Mouse (Mus musculus) forebrain, embryonic 10.5 days (tissue): ENCODE data around the gene Krtap10-10. TPM values are rescaled to one million over a fixed set of nuclear protein-coding genes. Genes with fewer than 3 reads are reported as not detected.

Source experiments
- DNase-seq: peaks from one replicate; pipeline ENCODE4 v3.0.0-alpha.2; 2017; ENCODE audit warnings: low spot score; ENCODE audit errors: extremely low spot score
- H3K27ac ChIP-seq: fragments of 300-500 bp; sonication (generic); 2 replicates; pipeline ENCODE4 v1.5.1; 2016; ENCODE audit warnings: mild to moderate bottlenecking
- H3K27me3 ChIP-seq: fragments of 300-500 bp; sonication (generic); 2 replicates; pipeline ENCODE4 v1.6.1; 2016; ENCODE audit warnings: mild to moderate bottlenecking; ENCODE audit not compliant: poor library complexity, severe bottlenecking
- H3K36me3 ChIP-seq: fragments of 300-500 bp; sonication (generic); replicated peaks from 2 replicates; pipeline ENCODE4 v1.6.1; 2016; ENCODE audit warnings: mild to moderate bottlenecking, moderate library complexity
- H3K4me1 ChIP-seq: fragments of 300-500 bp; sonication (generic); 2 replicates; pipeline ENCODE4 v1.6.1; 2016
- H3K4me3 ChIP-seq: fragments of 300-500 bp; sonication (generic); 2 replicates; pipeline ENCODE4 v1.5.1; 2016; ENCODE audit warnings: mild to moderate bottlenecking, moderate library complexity
- H3K9me3 ChIP-seq: fragments of 300-500 bp; sonication (generic); 2 replicates; pipeline ENCODE4 v1.6.1; 2016; ENCODE audit warnings: mild to moderate bottlenecking, moderate library complexity
- WGBS: fragments of 180-500 bp; shearing (Covaris S2); methylation state at CpG from one replicate; pipeline ENCODE4 v1.1.7; 2016; 5-methylcytosine and 5-hydroxymethylcytosine counted together
- polyA plus RNA-seq: library from polyadenylated mRNA; unstranded; fragments of >200 nt; fragmentation: Nextera tagmentation; extraction: Ambion mirVana; gene quantifications from 2 replicates; pipeline ENCODE4 v1.2.1, GENCODE M21; 2016

Krtap10-10 gene
- polyA plus RNA-seq, 1 experiment from 2014 or later = not detected

DNA sequence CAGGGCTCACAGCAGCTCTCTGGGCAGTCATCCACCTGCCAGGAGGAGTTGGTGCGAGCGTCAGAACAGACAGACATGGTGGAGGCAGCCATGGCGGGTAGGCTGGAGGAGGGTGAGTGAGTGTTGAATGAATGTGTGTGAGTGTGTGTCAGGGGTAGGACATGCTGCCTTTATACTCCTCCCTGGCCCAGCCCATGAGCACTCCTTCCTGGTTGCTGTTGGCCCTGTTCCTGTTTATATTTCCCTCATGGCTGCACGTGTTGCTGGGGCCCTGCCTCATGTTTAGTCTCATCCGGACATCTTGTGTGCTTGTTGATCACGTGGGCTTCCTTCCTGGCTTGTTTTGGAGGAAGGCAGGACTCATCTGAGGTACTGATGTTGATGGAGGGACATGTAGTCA is 8.8 kb upstream of the Krtap10-10 start, which contains the start of gene Krtap10-4:
Krtap10-4 (minus strand) TSS at position 145 of the 400 bp plus-strand sequence.
- H3K27me3 ChIP-seq = no peaks in the 10 kb centered on the region
- H3K36me3 ChIP-seq = no peaks in the 10 kb centered on the region
- 76% methylated on average over 6 of the region's 6 CpGs for WGBS
- H3K4me1 ChIP-seq = no peaks in the 10 kb centered on the region
- DNase-seq = no peak
- peaks cover 8% of the 10 kb centered on the region; the same call in 1 of the 2 replicates for H3K9me3 ChIP-seq
- H3K4me3 ChIP-seq = no peak within 1 kb of the TSS
- no peak within 1 kb of the TSS for H3K27ac ChIP-seq

DNA sequence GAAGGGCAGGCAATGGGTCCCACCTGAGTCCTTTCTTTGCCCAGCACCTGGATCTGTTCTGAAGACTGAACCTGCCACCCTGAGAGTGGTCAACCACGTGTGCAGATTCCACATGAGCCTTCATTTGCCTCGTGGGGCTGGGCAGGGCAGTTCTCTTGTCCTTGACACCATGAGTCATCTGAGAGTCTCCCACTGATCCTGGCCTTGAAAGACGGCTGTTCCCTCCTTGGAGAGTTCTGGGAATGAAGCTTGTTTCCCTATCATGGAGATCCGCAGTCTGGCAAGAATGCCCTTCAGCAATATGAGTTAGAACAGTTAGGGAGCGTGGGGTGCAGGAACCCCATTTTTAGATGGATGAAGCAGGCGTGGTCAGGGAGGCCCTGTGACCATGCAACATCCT is 3.3 kb downstream of the Krtap10-10 start:
- Histone ChIP-seq H3K9me3 (peaks cover 12% of the 10 kb centered on the region; the same call in 1 of the 2 replicates), H3K27me3 (no peaks in the 10 kb centered on the region), H3K27ac (no peak overlapping the region), H3K4me3 (no peak overlapping the region), H3K36me3 (no peaks in the 10 kb centered on the region), H3K4me1 (no peaks in the 10 kb centered on the region)
- no peak for DNase-seq
- 81% methylated on average over 6 of the region's 6 CpGs for WGBS

- DNase-seq = no peak
- no peaks in the 10 kb centered on the region for H3K36me3 ChIP-seq
- 76% methylated on average over 3 of the region's 3 CpGs for whole genome bisulfite sequencing
- no peak within 1 kb of the TSS for H3K4me3 ChIP-seq
- H3K27me3 ChIP-seq = no peaks in the 10 kb centered on the region
- peaks cover 22% of the 10 kb centered on the region; the same call in 1 of the 2 replicates for H3K9me3 ChIP-seq
- 0 out of 2 replicates have a peak within 1 kb of the TSS, but pooled peaks have one; percentile 15 for H3K27ac ChIP-seq
- no peaks in the 10 kb centered on the region for H3K4me1 ChIP-seq
Observed at GRCm38 (mm10) chr10:77846503-77846902, 10.8 kb downstream of the Krtap10-10 start, which contains the start of gene Gm36176. Gene Gm36176 (plus strand): TSS chr10:77846803.

DNA sequence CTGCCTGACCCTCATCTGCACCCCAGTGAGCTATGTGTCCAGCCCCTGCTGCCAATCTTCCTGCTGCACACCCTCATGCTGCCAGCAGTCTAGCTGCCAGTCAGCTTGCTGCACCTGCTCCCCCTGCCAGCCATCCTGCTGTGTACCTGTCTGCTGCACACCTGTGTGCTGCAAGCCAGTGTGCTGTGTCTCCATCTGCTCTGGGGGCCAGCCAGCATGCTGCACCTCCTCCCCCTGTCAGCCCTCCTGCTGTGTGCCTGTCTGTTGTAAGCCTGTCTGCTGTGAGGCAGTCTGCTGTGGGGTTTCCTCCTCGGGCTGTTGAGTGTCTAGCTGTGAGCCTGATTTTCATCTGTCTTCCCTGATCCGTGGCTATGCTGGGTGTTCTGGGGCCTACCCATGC is 11.2 kb downstream of the Krtap10-10 start:
- 23% methylated on average over 2 of the region's 2 CpGs for WGBS
- Histone ChIP-seq H3K36me3 (no peaks in the 10 kb centered on the region), H3K4me1 (no peaks in the 10 kb centered on the region), H3K27ac (0 out of 2 replicates have a peak overlapping the region, but pooled peaks have one; percentile 15), H3K27me3 (no peaks in the 10 kb centered on the region), H3K4me3 (no peak overlapping the region), H3K9me3 (peaks cover 22% of the 10 kb centered on the region; the same call in 1 of the 2 replicates)
- no peak for DNase-seq

DNA sequence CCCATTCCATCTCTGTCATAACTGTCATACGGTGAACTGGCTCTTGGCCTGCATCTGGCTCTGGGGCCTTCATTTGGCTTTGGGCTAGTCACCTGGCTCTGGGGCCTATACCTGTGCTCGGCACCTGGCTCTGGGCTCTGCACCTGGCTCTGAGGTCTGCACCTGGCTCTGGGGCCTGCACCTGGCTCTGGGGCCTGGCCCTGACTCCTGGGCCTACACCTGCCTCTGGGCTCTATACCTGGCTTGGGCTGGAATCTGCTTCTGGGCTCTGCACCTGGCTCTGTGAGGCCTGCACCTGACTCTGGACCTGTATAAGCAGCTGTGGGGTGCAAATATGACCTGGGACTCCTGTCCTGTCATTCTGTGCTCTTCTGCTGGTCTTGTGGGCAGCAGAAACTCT is 11.8 kb downstream of the Krtap10-10 start:
- Histone ChIP-seq H3K9me3 (peaks cover 22% of the 10 kb centered on the region; the same call in 1 of the 2 replicates), H3K36me3 (no peaks in the 10 kb centered on the region), H3K27ac (0 out of 2 replicates have a peak overlapping the region, but pooled peaks have one; percentile 15), H3K4me3 (no peak overlapping the region), H3K27me3 (no peaks in the 10 kb centered on the region), H3K4me1 (no peaks in the 10 kb centered on the region)
- WGBS = 81% methylated on average over 2 of the region's 2 CpGs
- DNase-seq = no peak

GRCm38 (mm10) chr10:77852559-77852958 is 16.8 kb downstream of the Krtap10-10 start, which contains the start of gene Gm10318:
Gene Gm10318 (plus strand): TSS chr10:77852859.
- Histone ChIP-seq H3K4me3 (no peak within 1 kb of the TSS), H3K9me3 (peaks cover 5% of the 10 kb centered on the region; the same call in 1 of the 2 replicates), H3K36me3 (no peaks in the 10 kb centered on the region), H3K27ac (0 out of 2 replicates have a peak within 1 kb of the TSS, but pooled peaks have one; percentile 40), H3K4me1 (peaks cover 12% of the 10 kb centered on the region), H3K27me3 (no peaks in the 10 kb centered on the region)
- DNase-seq = no peak
- 70% methylated on average over 9 of the region's 9 CpGs for WGBS

DNA sequence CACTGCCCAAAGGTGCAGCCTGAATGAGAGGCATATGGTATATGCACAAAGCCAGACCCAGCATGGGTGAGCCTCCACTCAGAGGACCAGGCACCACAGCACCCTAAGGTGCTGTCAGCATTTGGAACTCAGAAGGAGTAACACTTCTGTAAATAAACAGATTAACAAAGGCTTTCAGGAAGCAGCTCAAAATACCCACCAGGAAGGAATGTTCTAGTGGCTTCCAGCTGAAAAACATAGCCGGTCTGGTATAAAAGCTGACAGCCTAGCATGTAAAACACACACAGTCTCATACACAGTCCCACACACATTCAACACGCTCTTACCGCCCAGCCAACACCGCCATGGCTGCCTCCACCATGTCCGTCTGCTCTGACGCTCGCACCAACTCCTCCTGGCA is 25.9 kb downstream of the Krtap10-10 start, which contains the start of gene Gm3285:
Gm3285 (plus strand) TSS at position 301 of the 400 bp plus-strand sequence.
- no peaks in the 10 kb centered on the region for H3K9me3 ChIP-seq
- DNase-seq = no peak
- WGBS = 55% methylated on average over 7 of the region's 7 CpGs
- peaks cover 20% of the 10 kb centered on the region for H3K4me1 ChIP-seq
- no peaks in the 10 kb centered on the region for H3K27me3 ChIP-seq
- H3K27ac ChIP-seq = no peak within 1 kb of the TSS
- H3K36me3 ChIP-seq = no peaks in the 10 kb centered on the region
- H3K4me3 ChIP-seq = no peak within 1 kb of the TSS

DNA sequence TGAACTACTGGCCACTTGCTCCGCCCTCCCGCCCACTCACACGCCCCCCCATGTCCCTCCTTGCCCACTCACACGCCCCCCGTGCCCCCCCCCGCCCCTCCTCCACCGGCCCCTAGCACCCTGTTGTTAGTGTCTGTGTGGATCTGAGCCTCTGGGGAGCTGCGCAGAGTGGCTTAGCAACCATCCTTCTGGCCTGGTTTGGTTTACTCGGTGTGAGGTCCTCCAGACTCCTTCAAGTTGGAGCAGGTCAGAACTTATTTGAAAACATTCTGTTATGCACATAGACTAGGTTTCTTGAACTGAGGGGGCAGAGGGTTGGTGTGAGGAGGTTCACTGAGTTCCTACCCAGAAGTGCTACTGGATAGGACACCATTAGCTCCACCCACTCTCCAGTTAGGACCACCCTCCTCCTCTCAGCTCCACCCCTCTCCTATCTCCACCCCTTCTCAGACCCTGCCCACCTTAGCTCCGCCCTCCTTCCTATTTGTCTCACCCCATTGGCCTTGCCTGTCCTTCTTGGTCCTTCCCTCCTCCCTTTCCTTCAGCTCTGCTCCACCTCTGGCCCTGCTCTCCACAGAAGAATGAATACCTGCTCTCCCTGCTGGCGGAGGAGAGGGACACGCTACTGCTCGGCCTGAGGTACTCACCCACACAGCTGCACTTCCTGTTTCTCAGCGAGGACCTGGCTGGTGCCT is 28.5 kb downstream of the Krtap10-10 start:
- Histone ChIP-seq H3K9me3 (no peaks in the 10 kb centered on the region), H3K36me3 (no peaks in the 10 kb centered on the region), H3K27me3 (no peaks in the 10 kb centered on the region), H3K4me1 (peaks cover 20% of the 10 kb centered on the region), H3K4me3 (peak overlapping the region; percentile 46), H3K27ac (peak overlapping the region; percentile 70)
- peak; percentile 57 for DNase-seq
- 45% methylated on average over 14 of the region's 14 CpGs for WGBS

DNA sequence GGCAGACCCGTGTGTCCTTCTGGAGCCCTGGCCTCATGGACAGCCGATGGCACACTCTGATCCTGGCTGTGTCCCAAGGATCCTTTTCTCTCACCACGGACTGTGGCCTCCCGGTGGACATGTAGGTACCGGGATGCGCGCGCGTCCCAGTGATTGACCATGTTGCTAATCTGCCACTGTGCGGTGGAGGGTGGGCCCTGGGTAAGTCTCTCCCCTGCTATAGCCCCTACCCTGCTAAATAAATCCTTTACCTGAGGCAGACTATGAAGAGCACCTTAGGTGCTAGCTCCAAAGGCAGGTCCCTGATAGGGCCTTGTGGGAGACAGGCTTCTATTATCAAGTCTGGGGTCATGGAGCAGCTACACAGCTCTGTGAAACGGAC is 29.0 kb downstream of the Krtap10-10 start:
- H3K9me3 ChIP-seq = no peaks in the 10 kb centered on the region
- DNase-seq = no peak
- H3K36me3 ChIP-seq = no peaks in the 10 kb centered on the region
- H3K4me1 ChIP-seq = peaks cover 20% of the 10 kb centered on the region
- H3K27me3 ChIP-seq = no peaks in the 10 kb centered on the region
- WGBS = 37% methylated on average over 11 of the region's 11 CpGs
- H3K27ac ChIP-seq = peak overlapping the region; percentile 70
- H3K4me3 ChIP-seq = peak overlapping the region; percentile 46

DNA sequence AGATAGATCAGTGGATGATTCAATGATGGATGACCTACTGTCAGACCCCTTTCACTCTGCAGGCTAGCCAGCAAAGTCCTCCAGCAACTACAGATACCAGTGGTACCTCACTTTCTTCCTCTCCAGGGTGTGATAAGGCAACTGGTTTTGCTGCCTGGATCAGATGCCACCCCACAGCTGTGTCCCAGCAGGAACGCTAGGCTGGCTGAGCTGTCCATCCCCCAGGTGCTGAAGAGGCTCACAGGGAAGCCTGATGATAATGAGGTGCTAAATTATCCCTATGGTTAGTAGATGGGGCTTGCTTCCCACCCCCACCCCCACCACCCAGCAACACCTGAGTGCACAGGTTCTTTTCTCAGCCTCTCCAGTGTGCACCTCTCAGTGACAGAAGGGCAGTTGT is 31.8 kb downstream of the Krtap10-10 start:
- H3K27ac ChIP-seq = no peak overlapping the region

DNA sequence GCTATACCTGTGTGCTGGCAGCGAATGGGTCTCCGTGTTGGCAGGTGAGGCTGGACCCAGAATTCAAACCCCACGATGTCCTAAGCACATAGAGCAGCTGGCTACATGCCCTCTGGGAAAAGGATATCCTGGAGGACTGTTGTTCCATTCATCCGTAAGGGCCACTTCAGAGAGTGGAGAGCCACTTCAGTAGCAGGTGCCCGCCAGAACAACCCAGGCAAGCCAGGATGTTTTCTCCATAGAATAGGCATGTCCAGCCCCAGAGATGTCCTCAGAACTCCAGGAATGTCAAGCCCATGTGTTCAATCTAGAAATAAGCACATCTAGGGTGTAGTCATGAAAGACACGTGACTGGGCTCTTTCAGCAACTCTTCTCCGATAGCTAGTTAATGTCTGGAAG is 33.9 kb downstream of the Krtap10-10 start:
- no peaks in the 10 kb centered on the region for H3K36me3 ChIP-seq
- no peak for DNase-seq
- H3K4me1 ChIP-seq = peaks cover 8% of the 10 kb centered on the region
- no peaks in the 10 kb centered on the region for H3K9me3 ChIP-seq
- H3K27me3 ChIP-seq = no peaks in the 10 kb centered on the region
- 89% methylated on average over 7 of the region's 7 CpGs for WGBS
- H3K4me3 ChIP-seq = no peak overlapping the region
- H3K27ac ChIP-seq = no peak overlapping the region

More for the DNA sequence above, 31.8 kb downstream of the Krtap10-10 start:
- DNase-seq = no peak
- H3K36me3 ChIP-seq = no peaks in the 10 kb centered on the region
- peaks cover 20% of the 10 kb centered on the region for H3K4me1 ChIP-seq
- WGBS = 50% methylated on average over 1 of the region's 1 CpGs
- no peaks in the 10 kb centered on the region for H3K9me3 ChIP-seq
- H3K27me3 ChIP-seq = no peaks in the 10 kb centered on the region
- no peak overlapping the region for H3K4me3 ChIP-seq

- H3K27ac ChIP-seq = no peak overlapping the region
- WGBS = 64% methylated on average over 6 of the region's 6 CpGs
- DNase-seq = no peak
- peaks cover 5% of the 10 kb centered on the region; the same call in 1 of the 2 replicates for H3K4me1 ChIP-seq
- no peaks in the 10 kb centered on the region for H3K27me3 ChIP-seq
- H3K9me3 ChIP-seq = no peaks in the 10 kb centered on the region
- H3K4me3 ChIP-seq = no peak overlapping the region
- H3K36me3 ChIP-seq = no peaks in the 10 kb centered on the region
Observed at GRCm38 (mm10) chr10:77878985-77879384, 43.2 kb downstream of the Krtap10-10 start.

DNA sequence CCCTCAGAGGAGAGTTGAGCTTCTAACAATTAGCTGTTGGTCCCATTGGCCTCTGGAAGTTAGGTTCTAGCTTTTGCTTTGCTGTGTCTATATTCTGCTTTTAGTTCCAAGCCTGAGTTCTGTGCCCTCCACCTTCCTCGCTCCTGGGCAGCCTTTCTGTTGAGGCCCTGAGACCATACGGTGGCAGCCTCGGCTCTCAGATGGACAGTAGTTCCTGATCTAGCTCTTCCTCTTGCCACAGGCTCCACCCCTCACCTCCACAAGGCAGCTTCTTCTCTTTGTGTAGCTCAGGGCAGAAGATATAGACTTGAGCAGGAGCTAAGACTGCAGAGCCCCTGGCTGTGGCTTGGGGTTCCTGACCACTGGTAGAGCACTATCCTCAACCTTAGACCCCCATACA is 44.6 kb downstream of the Krtap10-10 start:
- WGBS = 88% methylated on average over 3 of the region's 3 CpGs
- H3K27ac ChIP-seq = no peak overlapping the region
- no peak for DNase-seq
- no peaks in the 10 kb centered on the region for H3K27me3 ChIP-seq
- H3K36me3 ChIP-seq = no peaks in the 10 kb centered on the region
- no peaks in the 10 kb centered on the region for H3K9me3 ChIP-seq
- peaks cover 5% of the 10 kb centered on the region; the same call in 1 of the 2 replicates for H3K4me1 ChIP-seq
- H3K4me3 ChIP-seq = no peak overlapping the region
